Mouse (Mus musculus) heart, postnatal 0 days (tissue): ENCODE measurements around the gene Olig1. TPM values are rescaled to one million over a fixed set of nuclear protein-coding genes. Genes with fewer than 3 reads are reported as not detected.

Experiments used
- ATAC-seq: fragments of 200-750 bp; cut with Nextera tagmentation; 2 replicates; pipeline ENCODE4 v1.8.0; 2017; ENCODE audit warnings: low read depth, moderate number of reproducible peaks, moderate library complexity; ENCODE audit not compliant: insufficient read depth
- DNase-seq: peaks from one replicate; pipeline ENCODE4 v3.0.0-alpha.2; 2016; ENCODE audit warnings: low spot score
- H3K27ac ChIP-seq: fragments of 300-500 bp; sonication (generic); 2 replicates; pipeline ENCODE4 v1.5.1; 2014; ENCODE audit warnings: low read depth, mild to moderate bottlenecking
- H3K27me3 ChIP-seq: fragments of 300-500 bp; sonication (generic); 2 replicates; pipeline ENCODE4 v1.6.1; 2014; ENCODE audit warnings: low read length, mixed read lengths; ENCODE audit not compliant: control insufficient read depth, insufficient read depth
- H3K36me3 ChIP-seq: fragments of 300-500 bp; sonication (generic); replicated peaks from 2 replicates; pipeline ENCODE4 v1.6.1; 2014; ENCODE audit warnings: low read length, mixed read lengths; ENCODE audit not compliant: control insufficient read depth, insufficient read depth
- H3K4me1 ChIP-seq: fragments of 300-500 bp; sonication (generic); 2 replicates; pipeline ENCODE4 v1.6.1; 2014; ENCODE audit warnings: antibody characterized with exemption; ENCODE audit not compliant: control insufficient read depth, insufficient read depth
- H3K4me2 ChIP-seq: fragments of 300-500 bp; sonication (generic); 2 replicates; pipeline ENCODE4 v1.6.1; 2014; ENCODE audit warnings: low read depth, mild to moderate bottlenecking, low read length, moderate library complexity
- H3K4me3 ChIP-seq: fragments of 300-500 bp; sonication (generic); 2 replicates; pipeline ENCODE4 v1.5.1; 2014; ENCODE audit warnings: low read depth, low read length
- H3K9ac ChIP-seq: fragments of 300-500 bp; sonication (generic); replicated peaks from 2 replicates; pipeline ENCODE4 v1.6.1; 2014; ENCODE audit warnings: low read depth, low read length, mixed read lengths
- H3K9me3 ChIP-seq: fragments of 300-500 bp; sonication (generic); replicated peaks from 2 replicates; pipeline ENCODE4 v1.6.1; 2016; ENCODE audit warnings: low read length; ENCODE audit not compliant: control insufficient read depth
- CTCF ChIP-seq: IDR thresholded peaks from 2 replicates; pipeline ENCODE4 v1.5.1; 2016; ENCODE audit warnings: antibody characterized with exemption, control low read depth, low read depth
- EP300 ChIP-seq: IDR thresholded peaks from 2 replicates; pipeline ENCODE4 v1.6.1; 2016; ENCODE audit warnings: antibody characterized with exemption, low read depth
- WGBS: fragments of 180-500 bp; shearing (Covaris S2); extraction: QIAGEN DNeasy Blood & Tissue Kit; methylation state at CpG from one replicate; pipeline ENCODE4 v1.1.7; 2014; 5-methylcytosine and 5-hydroxymethylcytosine counted together
- polyA plus RNA-seq: library from polyadenylated mRNA; unstranded; fragments of >200 nt; fragmentation: Nextera tagmentation; extraction: Ambion mirVana; gene quantifications from 2 replicates; pipeline ENCODE4 v1.2.1, GENCODE M21; 2015
- total RNA-seq: library from RNA; depleted of rRNA; stranded (reverse); fragments of >200 nt; gene quantifications from 2 replicates; pipeline ENCODE4 v1.2.3, GENCODE M21; 2014; ENCODE audit warnings: low replicate concordance; rRNA removed

Olig1 gene
- total RNA-seq (not detected in 2 replicates), polyA plus RNA-seq (0.07 TPM in 1 of 2 replicates, not detected in the other)

- H3K9ac ChIP-seq: no peak within 1 kb of the TSS
- peak; percentile 92 for ATAC-seq
- no peak within 1 kb of the TSS for H3K27ac ChIP-seq
- peak; percentile 20 for DNase-seq
- H3K4me1 ChIP-seq: no peaks in the 10 kb centered on the region
- no peaks in the 10 kb centered on the region for H3K9me3 ChIP-seq
- peak within 1 kb of the TSS; percentile 38 for H3K4me3 ChIP-seq
- TF ChIP-seq CTCF (no peak), EP300 (no peak)
- H3K36me3 ChIP-seq: no peaks in the 10 kb centered on the region
- peaks cover 94% of the 10 kb centered on the region for H3K27me3 ChIP-seq
- peak within 1 kb of the TSS; percentile 60 for H3K4me2 ChIP-seq
- WGBS: under 1% methylated on average over 61 of the region's 64 CpGs
Measured at GRCm38 (mm10) chr16:91269468-91270211, at the start of gene Olig1. Olig1 (plus strand) TSS chr16:91269772.

- peaks cover 100% of the 10 kb centered on the region for H3K27me3 ChIP-seq
- no peak for ATAC-seq
- no peak for DNase-seq
- WGBS: 1% methylated on average over 25 of the region's 25 CpGs
- peak overlapping the region; percentile 7; the same call in 1 of the 2 replicates for H3K4me2 ChIP-seq
- no peak overlapping the region for H3K27ac ChIP-seq
- no peaks in the 10 kb centered on the region; the same call in 1 of the 2 replicates for H3K4me1 ChIP-seq
- peak overlapping the region; percentile 12 for H3K4me3 ChIP-seq
- no peak overlapping the region for H3K9ac ChIP-seq
- H3K9me3 ChIP-seq: 0 out of 2 replicates have a peak, but pooled peaks cover 4% of the 10 kb centered on the region
- H3K36me3 ChIP-seq: no peaks in the 10 kb centered on the region
- no peak for TF ChIP-seq EP300
- no peak for TF ChIP-seq CTCF
Measured at GRCm38 (mm10) chr16:91222171-91222642, 47.4 kb upstream of the Olig1 start.

- H3K36me3 ChIP-seq: no peaks in the 10 kb centered on the region
- H3K9ac ChIP-seq: no peak overlapping the region
- 2% methylated on average over 27 of the region's 27 CpGs for WGBS
- H3K9me3 ChIP-seq: 0 out of 2 replicates have a peak, but pooled peaks cover 4% of the 10 kb centered on the region
- peak overlapping the region; percentile 12 for H3K4me3 ChIP-seq
- H3K4me2 ChIP-seq: peak overlapping the region; percentile 7; the same call in 1 of the 2 replicates
- H3K4me1 ChIP-seq: no peaks in the 10 kb centered on the region; the same call in 1 of the 2 replicates
- H3K27me3 ChIP-seq: peaks cover 100% of the 10 kb centered on the region
- no peak for TF ChIP-seq EP300
- TF ChIP-seq CTCF: no peak
- H3K27ac ChIP-seq: no peak overlapping the region
- ATAC-seq: no peak
- DNase-seq: no peak
Measured at GRCm38 (mm10) chr16:91222643-91223271, 46.8 kb upstream of the Olig1 start.

GRCm38 (mm10) chr16:91223327-91224067 is 46.1 kb upstream of the Olig1 start:
- H3K9me3 ChIP-seq: no peaks in the 10 kb centered on the region
- no peaks in the 10 kb centered on the region; the same call in 1 of the 2 replicates for H3K4me1 ChIP-seq
- ATAC-seq (no peak), DNase-seq (no peak)
- peaks cover 100% of the 10 kb centered on the region for H3K27me3 ChIP-seq
- H3K36me3 ChIP-seq: no peaks in the 10 kb centered on the region
- no peak overlapping the region for H3K27ac ChIP-seq
- H3K4me3 ChIP-seq: no peak overlapping the region
- H3K9ac ChIP-seq: no peak overlapping the region
- 3% methylated on average over 35 of the region's 35 CpGs for WGBS
- no peak for TF ChIP-seq CTCF
- TF ChIP-seq EP300: no peak
- H3K4me2 ChIP-seq: no peak overlapping the region

GRCm38 (mm10) chr16:91224068-91224402 is 45.5 kb upstream of the Olig1 start:
- 9% methylated on average over 10 of the region's 10 CpGs for WGBS
- H3K27me3 ChIP-seq: peaks cover 100% of the 10 kb centered on the region
- H3K9me3 ChIP-seq: no peaks in the 10 kb centered on the region
- H3K36me3 ChIP-seq: no peaks in the 10 kb centered on the region
- no peak for ATAC-seq
- H3K4me1 ChIP-seq: no peaks in the 10 kb centered on the region; the same call in 1 of the 2 replicates
- no peak for DNase-seq
- no peak overlapping the region for H3K27ac ChIP-seq
- H3K4me2 ChIP-seq: no peak overlapping the region
- TF ChIP-seq CTCF: no peak
- no peak for TF ChIP-seq EP300
- no peak overlapping the region for H3K4me3 ChIP-seq
- H3K9ac ChIP-seq: no peak overlapping the region
